Mouse (Mus musculus) kidney, adult 2 months (tissue): ENCODE measurements at regions not wholly inside any gene's neighbourhood (a gene's known extent, or its start where the extent isn't known, plus 50 kb on each side); places are given as distances from the start of the nearest gene placed in this dataset.

Experiments used
- CTCF ChIP-seq: fragments of 200-500 bp; conservative IDR thresholded peaks from 2 replicates; pipeline ENCODE4 v1.5.1; 2011; ENCODE audit warnings: low read depth, mild to moderate bottlenecking, control low read depth, low read length, moderate library complexity, mixed read lengths; ENCODE audit not compliant: insufficient read depth, insufficient read length
- POLR2A ChIP-seq: fragments of 200-500 bp; IDR thresholded peaks from one replicate; pipeline ENCODE4 v1.6.1; 2011; ENCODE audit warnings: low read depth, low read length, control low read depth

DNA sequence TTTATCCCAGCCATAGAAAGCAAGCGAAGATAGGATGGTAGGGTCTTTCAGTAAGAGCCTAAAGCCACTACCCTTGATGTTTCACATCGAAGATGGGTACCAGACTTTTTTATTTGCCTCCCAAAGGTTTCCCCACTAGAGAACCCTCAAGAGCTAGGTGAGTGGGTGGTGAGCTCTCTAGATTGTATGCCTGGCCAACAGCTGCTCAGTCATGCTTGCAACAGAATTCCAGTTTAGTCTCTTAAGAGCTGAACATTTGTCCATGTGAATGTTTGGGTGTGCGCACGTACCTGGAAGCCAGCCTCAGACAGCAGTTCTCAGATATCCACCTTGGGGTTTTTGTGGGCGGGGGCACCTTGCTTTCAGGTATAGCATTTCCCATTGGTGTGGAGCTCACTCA is 218.5 kb downstream of the Suds3 start:
- TF ChIP-seq POLR2A (no peak), CTCF (no peak)
